Mouse (Mus musculus): ENCODE data around the gene Hoxb6. TPM values are rescaled to one million over a fixed set of nuclear protein-coding genes. Genes with fewer than 3 reads are reported as not detected.
A peak's percentile ranks its signal among the peaks of the same experiment; 100 is the strongest.

The Hoxb6 gene
- polyA plus RNA-seq, 1 experiment from 2014 or later, result 8.3 TPM

DNA sequence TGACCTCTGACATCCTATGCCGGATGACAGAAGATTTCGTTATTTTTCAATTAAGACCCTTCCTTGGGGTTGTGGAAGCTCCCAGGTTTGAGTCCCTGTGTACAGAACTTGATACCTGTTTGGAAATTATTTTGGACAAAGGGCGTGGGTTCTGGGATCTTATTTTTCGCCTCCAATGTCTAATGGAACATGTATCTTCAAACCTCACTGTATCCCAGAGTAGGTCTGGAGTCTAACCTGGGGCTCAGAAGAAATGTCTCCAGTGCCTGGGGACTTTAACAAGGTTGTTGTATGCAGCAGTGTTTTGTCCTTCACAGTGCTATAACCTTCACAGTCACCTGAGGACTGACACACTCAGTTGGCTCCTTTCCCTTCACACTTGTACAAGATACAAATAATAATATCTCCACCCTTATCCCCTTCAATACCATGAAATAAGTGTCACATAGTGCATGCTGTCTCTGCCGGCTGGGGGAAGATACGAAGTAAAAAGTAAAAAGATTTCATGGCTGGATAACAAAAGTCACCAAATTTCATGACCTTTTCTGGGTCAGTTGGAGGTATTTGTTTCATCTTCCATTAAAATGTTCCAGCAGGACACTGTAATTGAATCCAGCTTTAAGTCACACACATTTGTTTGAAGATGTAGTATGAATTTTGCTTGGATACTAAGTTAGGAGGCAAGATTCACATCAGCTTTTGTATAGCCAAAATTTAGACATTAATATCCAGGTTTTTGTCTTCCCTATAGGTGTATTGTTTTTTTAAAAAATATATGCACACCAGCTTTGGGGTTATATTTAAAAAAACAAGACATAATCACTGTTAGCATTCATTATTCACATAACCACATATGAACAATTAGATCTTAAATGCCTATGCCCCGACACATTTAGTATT lies 25.0 kb upstream of the Hoxb6 start:
- WGBS, result 20% methylated on average over 7 of the region's 7 CpGs

DNA sequence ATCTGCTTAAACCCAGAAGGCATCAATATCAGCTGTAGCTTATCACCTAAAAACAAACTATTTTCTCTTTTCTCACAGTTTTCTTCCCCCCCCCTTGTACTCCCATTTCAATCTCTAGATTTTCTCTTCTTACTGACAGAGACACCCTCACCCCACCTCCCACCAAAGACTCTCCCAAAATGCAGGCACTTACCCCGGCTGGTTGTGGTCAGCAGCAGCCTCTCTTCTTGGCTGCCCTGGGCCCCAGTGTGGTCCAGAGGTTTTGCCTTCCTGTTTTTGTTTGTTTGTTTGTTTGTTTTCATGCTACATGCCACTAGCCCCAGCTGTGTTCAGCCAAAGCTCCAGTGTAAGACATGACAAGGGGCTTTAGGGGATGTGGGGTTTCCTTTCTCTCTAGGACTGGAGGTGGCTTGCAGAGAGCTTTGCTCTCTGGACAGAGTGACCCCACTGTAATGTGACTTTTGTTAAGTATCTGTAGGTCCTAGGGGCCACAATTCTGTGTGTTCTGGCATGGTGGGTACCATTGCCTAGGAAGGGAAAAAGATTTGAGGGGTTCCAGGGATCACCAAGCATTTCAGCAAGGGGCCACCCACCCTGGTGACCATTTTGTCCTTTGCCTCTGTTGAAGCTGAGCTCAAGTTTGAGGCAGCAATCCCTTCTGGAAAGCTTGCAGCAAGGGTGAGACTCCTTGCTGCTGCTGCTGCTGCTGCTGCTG lies 24.1 kb upstream of the Hoxb6 start:
- Histone ChIP-seq H3K27ac (ENCODE audit: low read length) (no peak overlapping the region), H3K4me3 (replicated peaks; ENCODE audit: low read length) (no peak overlapping the region), H3K4me2 (ENCODE audit: low read depth, low read length) (no peak overlapping the region), H3K27me3 (ENCODE audit: control insufficient read depth, insufficient read depth, low read length) (peaks cover 96% of the 10 kb centered on the region), H3K36me3 (ENCODE audit: control insufficient read depth, insufficient read depth, low read length) (no peaks in the 10 kb centered on the region), H3K9me3 (replicated peaks; ENCODE audit: control insufficient read depth, low read length) (no peaks in the 10 kb centered on the region), H3K4me1 (ENCODE audit: control insufficient read depth, insufficient read depth, low read length) (peaks cover 14% of the 10 kb centered on the region), H3K9ac (ENCODE audit: low read length) (no peak overlapping the region)
- ATAC-seq (ENCODE audit: insufficient read depth, low FRiP score), result no peak
- 5% methylated on average over 1 of the region's 1 CpGs for WGBS

More for the DNA sequence above, 25.0 kb upstream of the Hoxb6 start:
- no peaks in the 10 kb centered on the region for H3K36me3 ChIP-seq (ENCODE audit: control insufficient read depth, insufficient read depth, low read length)
- H3K4me2 ChIP-seq (ENCODE audit: low read depth, low read length), result no peak overlapping the region
- no peak overlapping the region for H3K27ac ChIP-seq (ENCODE audit: low read length)
- no peak overlapping the region for H3K4me3 ChIP-seq (replicated peaks; ENCODE audit: low read length)
- peaks cover 96% of the 10 kb centered on the region for H3K27me3 ChIP-seq (ENCODE audit: control insufficient read depth, insufficient read depth, low read length)
- ATAC-seq (ENCODE audit: insufficient read depth, low FRiP score), result no peak
- H3K9me3 ChIP-seq (replicated peaks; ENCODE audit: control insufficient read depth, low read length), result no peaks in the 10 kb centered on the region
- H3K9ac ChIP-seq (ENCODE audit: low read length), result no peak overlapping the region
- H3K4me1 ChIP-seq (ENCODE audit: control insufficient read depth, insufficient read depth, low read length), result peaks cover 11% of the 10 kb centered on the region

DNA sequence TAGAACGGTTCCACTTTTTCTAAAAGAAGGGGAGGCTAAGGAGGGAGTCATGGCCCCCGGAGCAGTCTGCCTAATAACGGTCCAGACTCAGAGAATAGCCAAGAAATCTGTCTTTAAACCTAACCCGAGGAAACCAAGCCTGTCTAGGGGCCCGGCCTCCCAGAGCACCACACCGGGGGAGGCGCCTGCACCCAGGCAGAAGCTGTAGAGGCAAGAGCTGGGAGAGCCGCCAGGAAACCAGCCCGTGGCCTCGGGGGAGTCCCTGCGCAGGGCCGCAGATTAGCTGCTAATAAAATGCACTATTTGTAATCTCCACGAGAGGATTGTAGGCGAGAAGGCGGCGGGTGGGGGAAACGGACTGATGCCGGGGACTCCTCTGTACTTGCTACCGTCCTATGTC lies 22.4 kb upstream of the Hoxb6 start:
- Histone ChIP-seq H3K27ac (ENCODE audit: low read length) (no peak overlapping the region), H3K4me2 (ENCODE audit: low read depth, low read length) (no peak overlapping the region), H3K9ac (ENCODE audit: low read length) (no peak overlapping the region), H3K4me1 (ENCODE audit: control insufficient read depth, insufficient read depth, low read length) (peaks cover 14% of the 10 kb centered on the region), H3K27me3 (ENCODE audit: control insufficient read depth, insufficient read depth, low read length) (peaks cover 97% of the 10 kb centered on the region), H3K9me3 (replicated peaks; ENCODE audit: control insufficient read depth, low read length) (no peaks in the 10 kb centered on the region), H3K4me3 (replicated peaks; ENCODE audit: low read length) (no peak overlapping the region), H3K36me3 (ENCODE audit: control insufficient read depth, insufficient read depth, low read length) (no peaks in the 10 kb centered on the region)
- no peak for ATAC-seq (ENCODE audit: insufficient read depth, low FRiP score)
- WGBS, result 2% methylated on average over 19 of the region's 19 CpGs

DNA sequence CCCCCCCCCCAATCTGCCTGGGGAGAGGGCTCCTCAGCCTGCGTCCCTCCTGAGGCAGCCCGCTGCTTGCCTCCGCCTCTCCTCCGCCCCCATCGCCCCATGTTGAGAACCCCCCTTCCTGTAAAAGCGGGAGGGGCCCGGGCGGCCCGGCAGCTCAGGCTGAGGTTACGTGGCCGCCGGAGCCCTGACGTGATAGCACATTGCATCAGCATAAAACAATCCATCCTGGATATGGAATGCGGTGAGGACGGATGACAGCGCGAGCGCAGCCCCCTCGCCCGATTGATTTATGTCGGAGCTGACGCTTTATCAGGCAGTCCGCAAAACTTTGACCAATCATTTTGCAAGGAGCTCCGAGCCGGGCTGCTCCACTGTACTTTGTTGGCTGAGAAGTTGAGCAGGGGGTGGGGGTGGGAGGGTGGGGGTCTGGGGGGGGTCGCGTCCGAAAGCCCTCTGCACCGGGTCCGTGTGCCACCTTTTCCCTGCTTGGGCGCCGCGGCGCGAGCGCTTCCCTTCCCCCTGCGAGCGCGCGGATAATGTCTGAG lies 21.2 kb upstream of the Hoxb6 start, which contains the start of gene Hoxb9:
Hoxb9 (plus strand) TSS at position 462 of the 545 bp plus-strand sequence.
- H3K9ac ChIP-seq (ENCODE audit: low read length), result peak within 1 kb of the TSS; percentile 49; the same call in 1 of the 2 replicates
- H3K9me3 ChIP-seq (replicated peaks; ENCODE audit: control insufficient read depth, low read length), result no peaks in the 10 kb centered on the region
- H3K27ac ChIP-seq (ENCODE audit: low read length), result no peak within 1 kb of the TSS
- no peak for ATAC-seq (ENCODE audit: insufficient read depth, low FRiP score)
- WGBS, result 1% methylated on average over 40 of the region's 40 CpGs
- peaks cover 96% of the 10 kb centered on the region for H3K27me3 ChIP-seq (ENCODE audit: control insufficient read depth, insufficient read depth, low read length)
- H3K4me1 ChIP-seq (ENCODE audit: control insufficient read depth, insufficient read depth, low read length), result peaks cover 14% of the 10 kb centered on the region
- peak within 1 kb of the TSS; percentile 38 for H3K4me3 ChIP-seq (replicated peaks; ENCODE audit: low read length)
- H3K36me3 ChIP-seq (ENCODE audit: control insufficient read depth, insufficient read depth, low read length), result no peaks in the 10 kb centered on the region
- H3K4me2 ChIP-seq (ENCODE audit: low read depth, low read length), result peak within 1 kb of the TSS; percentile 51

DNA sequence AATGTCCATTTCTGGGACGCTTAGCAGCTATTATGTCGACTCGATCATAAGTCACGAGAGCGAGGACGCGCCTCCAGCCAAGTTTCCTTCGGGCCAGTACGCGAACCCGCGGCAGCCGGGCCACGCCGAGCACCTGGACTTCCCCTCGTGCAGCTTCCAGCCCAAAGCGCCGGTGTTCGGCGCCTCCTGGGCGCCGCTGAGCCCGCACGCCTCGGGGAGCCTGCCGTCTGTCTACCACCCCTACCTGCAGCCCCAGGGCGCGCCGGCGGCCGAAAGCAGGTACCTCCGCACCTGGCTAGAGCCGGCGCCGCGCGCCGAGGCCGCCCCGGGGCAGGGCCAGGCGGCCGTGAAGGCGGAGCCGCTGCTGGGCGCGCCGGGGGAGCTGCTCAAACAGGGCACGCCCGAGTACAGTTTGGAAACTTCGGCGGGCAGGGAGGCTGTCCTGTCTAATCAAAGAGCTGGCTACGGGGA lies 20.7 kb upstream of the Hoxb6 start:
- Histone ChIP-seq H3K4me2 (ENCODE audit: low read depth, low read length) (peak overlapping the region; percentile 51), H3K4me1 (ENCODE audit: control insufficient read depth, insufficient read depth, low read length) (peaks cover 14% of the 10 kb centered on the region), H3K36me3 (ENCODE audit: control insufficient read depth, insufficient read depth, low read length) (no peaks in the 10 kb centered on the region), H3K9ac (ENCODE audit: low read length) (peak overlapping the region; percentile 49; the same call in 1 of the 2 replicates), H3K4me3 (replicated peaks; ENCODE audit: low read length) (peak overlapping the region; percentile 38), H3K27ac (ENCODE audit: low read length) (no peak overlapping the region), H3K9me3 (replicated peaks; ENCODE audit: control insufficient read depth, low read length) (no peaks in the 10 kb centered on the region), H3K27me3 (ENCODE audit: control insufficient read depth, insufficient read depth, low read length) (peaks cover 96% of the 10 kb centered on the region)
- under 1% methylated on average over 52 of the region's 52 CpGs for WGBS
- ATAC-seq (ENCODE audit: insufficient read depth, low FRiP score), result peak; percentile 75; the same call in 1 of the 2 replicates

DNA sequence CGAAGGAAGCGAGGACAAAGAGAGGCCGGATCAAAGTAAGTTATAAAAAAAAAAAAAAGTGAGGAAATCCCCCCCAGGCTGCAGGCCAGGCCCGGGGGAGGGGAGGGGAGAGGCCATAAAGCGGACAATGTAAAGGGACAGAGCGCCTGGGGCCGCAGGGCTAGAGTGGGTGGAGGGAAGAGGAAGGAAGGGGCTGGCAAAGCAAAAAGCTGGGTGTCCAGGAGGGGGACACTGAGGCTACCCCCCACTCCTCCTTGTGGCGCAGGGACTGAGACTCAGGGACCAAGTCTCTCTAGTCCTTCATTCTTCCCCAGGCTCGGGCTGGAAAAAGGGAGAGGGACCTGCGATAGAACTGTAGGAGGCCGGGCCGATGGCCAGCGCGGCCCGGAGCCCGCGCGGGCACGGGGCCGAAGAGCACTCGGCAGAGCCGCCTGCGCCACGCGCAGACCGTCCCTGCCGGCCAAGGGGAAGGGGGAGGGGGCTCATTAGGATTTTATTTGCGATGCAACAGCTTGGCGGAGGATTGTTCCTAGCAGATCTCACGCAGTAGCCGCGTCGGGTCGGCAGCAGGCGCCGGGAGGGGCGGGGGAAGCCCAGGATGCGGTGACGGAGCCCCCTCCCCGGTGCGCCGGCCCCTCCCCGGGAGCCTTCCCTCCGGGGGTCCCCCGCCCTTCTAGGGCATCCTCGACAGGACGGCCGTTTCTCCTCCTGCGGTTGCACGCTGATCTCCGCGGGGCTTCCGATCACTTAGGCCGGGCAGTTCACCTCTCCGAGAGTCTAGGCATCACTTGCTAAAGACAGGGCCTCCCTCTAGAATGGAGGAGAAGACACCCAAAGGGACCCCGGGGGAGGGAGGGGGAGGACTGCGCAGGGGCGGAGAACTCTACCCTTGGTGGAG lies 20.0 kb upstream of the Hoxb6 start:
- Histone ChIP-seq H3K4me2 (ENCODE audit: low read depth, low read length) (peak overlapping the region; percentile 51), H3K36me3 (ENCODE audit: control insufficient read depth, insufficient read depth, low read length) (no peaks in the 10 kb centered on the region), H3K9ac (ENCODE audit: low read length) (no peak overlapping the region), H3K4me1 (ENCODE audit: control insufficient read depth, insufficient read depth, low read length) (peaks cover 14% of the 10 kb centered on the region), H3K9me3 (replicated peaks; ENCODE audit: control insufficient read depth, low read length) (no peaks in the 10 kb centered on the region), H3K4me3 (replicated peaks; ENCODE audit: low read length) (peak overlapping the region; percentile 38), H3K27ac (ENCODE audit: low read length) (no peak overlapping the region), H3K27me3 (ENCODE audit: control insufficient read depth, insufficient read depth, low read length) (peaks cover 96% of the 10 kb centered on the region)
- 1% methylated on average over 57 of the region's 58 CpGs for WGBS
- ATAC-seq (ENCODE audit: insufficient read depth, low FRiP score), result 0 out of 2 replicates have a peak, but pooled peaks have one; percentile 30

DNA sequence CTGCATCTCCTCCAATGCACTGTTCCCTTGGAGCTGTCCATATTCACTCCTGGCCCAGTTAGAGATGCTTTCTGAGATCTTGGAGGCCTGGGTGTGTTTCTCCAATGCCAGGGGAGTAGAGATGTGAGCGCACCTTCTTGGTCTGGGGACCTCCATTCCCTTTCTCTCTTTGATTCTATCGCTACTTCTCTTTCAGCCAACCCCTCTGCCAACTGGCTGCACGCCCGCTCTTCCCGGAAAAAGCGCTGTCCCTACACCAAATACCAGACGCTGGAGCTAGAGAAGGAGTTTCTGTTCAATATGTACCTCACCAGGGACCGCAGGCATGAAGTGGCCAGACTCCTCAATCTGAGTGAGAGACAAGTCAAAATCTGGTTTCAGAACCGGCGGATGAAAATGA lies 17.8 kb upstream of the Hoxb6 start:
- no peaks in the 10 kb centered on the region for H3K36me3 ChIP-seq (ENCODE audit: control insufficient read depth, insufficient read depth, low read length)
- H3K27me3 ChIP-seq (ENCODE audit: control insufficient read depth, insufficient read depth, low read length), result peaks cover 96% of the 10 kb centered on the region
- peaks cover 14% of the 10 kb centered on the region for H3K4me1 ChIP-seq (ENCODE audit: control insufficient read depth, insufficient read depth, low read length)
- H3K27ac ChIP-seq (ENCODE audit: low read length), result no peak overlapping the region
- WGBS, result 11% methylated on average over 10 of the region's 10 CpGs
- H3K4me3 ChIP-seq (replicated peaks; ENCODE audit: low read length), result no peak overlapping the region
- no peaks in the 10 kb centered on the region for H3K9me3 ChIP-seq (replicated peaks; ENCODE audit: control insufficient read depth, low read length)
- no peak for ATAC-seq (ENCODE audit: insufficient read depth, low FRiP score)
- no peak overlapping the region for H3K4me2 ChIP-seq (ENCODE audit: low read depth, low read length)
- no peak overlapping the region for H3K9ac ChIP-seq (ENCODE audit: low read length)

DNA sequence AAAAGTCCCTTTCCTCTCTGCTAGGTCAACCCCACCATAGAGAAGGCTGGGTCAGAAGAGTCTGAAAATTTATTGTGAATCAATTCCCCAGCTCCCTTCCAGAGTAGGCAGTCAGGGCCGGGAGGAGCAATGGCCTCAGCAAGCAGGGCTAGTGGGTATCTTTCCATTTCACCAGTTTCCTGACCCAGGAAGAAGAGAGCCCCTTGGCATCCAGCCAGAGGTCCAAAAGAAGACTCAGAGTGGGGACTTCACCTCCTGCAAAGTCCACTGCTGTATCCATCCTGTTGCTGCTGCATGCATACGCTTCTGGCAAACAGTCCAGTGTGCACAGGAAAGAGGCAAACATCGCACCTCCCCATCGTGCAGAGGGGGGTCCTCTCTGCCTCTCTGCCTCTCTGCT lies 16.4 kb upstream of the Hoxb6 start:
- no peak overlapping the region for H3K4me2 ChIP-seq (ENCODE audit: low read depth, low read length)

More for the DNA sequence above, 16.4 kb upstream of the Hoxb6 start:
- Histone ChIP-seq H3K9me3 (replicated peaks; ENCODE audit: control insufficient read depth, low read length) (no peaks in the 10 kb centered on the region), H3K9ac (ENCODE audit: low read length) (no peak overlapping the region), H3K27me3 (ENCODE audit: control insufficient read depth, insufficient read depth, low read length) (peaks cover 90% of the 10 kb centered on the region), H3K27ac (ENCODE audit: low read length) (no peak overlapping the region), H3K4me1 (ENCODE audit: control insufficient read depth, insufficient read depth, low read length) (peaks cover 14% of the 10 kb centered on the region), H3K4me3 (replicated peaks; ENCODE audit: low read length) (no peak overlapping the region), H3K36me3 (ENCODE audit: control insufficient read depth, insufficient read depth, low read length) (no peaks in the 10 kb centered on the region)
- 15% methylated on average over 4 of the region's 4 CpGs for WGBS
- ATAC-seq (ENCODE audit: insufficient read depth, low FRiP score), result no peak

Data from stomach, embryonic 16.5 days (tissue).